Mouse (Mus musculus) lung, postnatal 0 days (tissue): ENCODE results near the gene Tarm1.

Source experiments
- CTCF ChIP-seq: IDR thresholded peaks from 2 replicates; pipeline ENCODE4 v1.5.1; 2016; ENCODE audit warnings: antibody characterized with exemption, mild to moderate bottlenecking
- EP300 ChIP-seq: IDR thresholded peaks from 2 replicates; pipeline ENCODE4 v1.6.1; 2016; ENCODE audit warnings: antibody characterized with exemption, mild to moderate bottlenecking, control low read depth

GRCm38 (mm10) chr7:3452821-3453485 lies 49.5 kb downstream of the Tarm1 start:
- no peak for TF ChIP-seq CTCF
- no peak for TF ChIP-seq EP300
